Mouse (Mus musculus) thymus, adult 2 months (tissue): ENCODE results near the gene Pidd1. TPM values are rescaled to one million over a fixed set of nuclear protein-coding genes. Genes with fewer than 3 reads are reported as not detected.

Experiments
- DNase-seq: peaks from one replicate; pipeline ENCODE4 v3.0.0; 2021
- H3K27ac ChIP-seq: fragments of 200-500 bp; 2 replicates; pipeline ENCODE4 v1.5.1; 2012; ENCODE audit warnings: low read length, control low read depth; ENCODE audit not compliant: control insufficient read depth, insufficient read depth
- H3K27me3 ChIP-seq: fragments of 200-500 bp; 2 replicates; pipeline ENCODE4 v1.6.1; 2012; ENCODE audit warnings: mild to moderate bottlenecking, low read length, moderate library complexity, mixed read lengths; ENCODE audit not compliant: control insufficient read depth, insufficient read depth
- H3K36me3 ChIP-seq: fragments of 200-500 bp; 2 replicates; pipeline ENCODE4 v1.6.1; 2012; ENCODE audit warnings: mild to moderate bottlenecking, low read length, moderate library complexity; ENCODE audit not compliant: control insufficient read depth, insufficient read depth
- H3K4me1 ChIP-seq: fragments of 200-500 bp; replicated peaks from 2 replicates; pipeline ENCODE4 v1.6.1; 2012; ENCODE audit warnings: low read length; ENCODE audit not compliant: control insufficient read depth, insufficient read depth
- H3K4me3 ChIP-seq: fragments of 200-500 bp; 2 replicates; pipeline ENCODE4 v1.5.1; 2012; ENCODE audit warnings: mild to moderate bottlenecking, low read length, control low read depth, moderate library complexity; ENCODE audit not compliant: control insufficient read depth, insufficient read depth
- CTCF ChIP-seq: fragments of 200-500 bp; IDR thresholded peaks from 2 replicates; pipeline ENCODE4 v1.5.1; 2012; ENCODE audit warnings: mild to moderate bottlenecking, control low read depth, low read length, moderate library complexity, borderline replicate concordance; ENCODE audit not compliant: control insufficient read depth, poor library complexity, insufficient read depth; ENCODE audit errors: extremely low read depth
- POLR2A ChIP-seq: fragments of 200-500 bp; IDR thresholded peaks from 2 replicates; pipeline ENCODE4 v1.6.1; 2012; ENCODE audit warnings: mild to moderate bottlenecking, low read length, control low read depth, moderate library complexity; ENCODE audit not compliant: control insufficient read depth, poor library complexity, insufficient read depth; ENCODE audit errors: extremely low read depth
- WGBS: fragments of 180-500 bp; shearing (Covaris S2); methylation state at CpG from one replicate; pipeline ENCODE4 v1.1.7; 2018; 5-methylcytosine and 5-hydroxymethylcytosine counted together
- polyA plus RNA-seq: library from polyadenylated mRNA; depleted of rRNA; stranded (reverse); fragments of >200 nt; gene quantifications from 2 replicates; pipeline ENCODE4 v1.2.3, GENCODE M21; 2012

The Pidd1 gene
- polyA plus RNA-seq, 1 experiment, result 109 TPM

- H3K4me3 ChIP-seq, result no peak overlapping the region
- no peaks in the 10 kb centered on the region for H3K36me3 ChIP-seq
- 11% methylated on average over 38 of the region's 38 CpGs for WGBS
- H3K27me3 ChIP-seq, result peaks cover 2% of the 10 kb centered on the region; the same call in 1 of the 2 replicates
- peaks cover 30% of the 10 kb centered on the region for H3K4me1 ChIP-seq
- no peak overlapping the region for H3K27ac ChIP-seq
- no peak for TF ChIP-seq POLR2A
- TF ChIP-seq CTCF, result no peak
- DNase-seq, result no peak
Observed at GRCm38 (mm10) chr7:141464603-141465201, 20.9 kb upstream of the Pidd1 start.

GRCm38 (mm10) chr7:141463824-141464602 lies 20.2 kb upstream of the Pidd1 start:
- no peak for DNase-seq
- no peak overlapping the region for H3K27ac ChIP-seq
- TF ChIP-seq CTCF (no peak), POLR2A (no peak)
- H3K4me3 ChIP-seq, result no peak overlapping the region
- H3K27me3 ChIP-seq, result peaks cover 2% of the 10 kb centered on the region; the same call in 1 of the 2 replicates
- peaks cover 28% of the 10 kb centered on the region for H3K4me1 ChIP-seq
- WGBS, result 50% methylated on average over 12 of the region's 12 CpGs
- no peaks in the 10 kb centered on the region for H3K36me3 ChIP-seq

GRCm38 (mm10) chr7:141462333-141462821 lies 18.6 kb upstream of the Pidd1 start:
- Histone ChIP-seq H3K4me3 (no peak overlapping the region), H3K36me3 (no peaks in the 10 kb centered on the region), H3K27ac (no peak overlapping the region), H3K4me1 (peaks cover 14% of the 10 kb centered on the region), H3K27me3 (peaks cover 2% of the 10 kb centered on the region; the same call in 1 of the 2 replicates)
- TF ChIP-seq CTCF (no peak), POLR2A (no peak)
- DNase-seq, result no peak
- 59% methylated on average over 5 of the region's 5 CpGs for WGBS

- no peak for DNase-seq
- peak overlapping the region; percentile 12; the same call in 1 of the 2 replicates for H3K4me3 ChIP-seq
- H3K4me1 ChIP-seq, result peaks cover 11% of the 10 kb centered on the region
- no peak for TF ChIP-seq POLR2A
- 0 out of 2 replicates have a peak, but pooled peaks have one; percentile 28 for TF ChIP-seq CTCF
- H3K36me3 ChIP-seq, result no peaks in the 10 kb centered on the region
- peaks cover 2% of the 10 kb centered on the region; the same call in 1 of the 2 replicates for H3K27me3 ChIP-seq
- WGBS, result 10% methylated on average over 58 of the region's 59 CpGs
- H3K27ac ChIP-seq, result no peak overlapping the region
Observed at GRCm38 (mm10) chr7:141461521-141462332, 17.9 kb upstream of the Pidd1 start.

GRCm38 (mm10) chr7:141460391-141461113 lies 16.7 kb upstream of the Pidd1 start, which contains the start of gene Cracr2b:
TSS of gene Cracr2b (plus strand) at chr7:141461094.
- Histone ChIP-seq H3K27ac (no peak within 1 kb of the TSS), H3K36me3 (no peaks in the 10 kb centered on the region), H3K4me3 (peak within 1 kb of the TSS; percentile 12; the same call in 1 of the 2 replicates), H3K4me1 (peaks cover 19% of the 10 kb centered on the region), H3K27me3 (peaks cover 2% of the 10 kb centered on the region; the same call in 1 of the 2 replicates)
- 88% methylated on average over 15 of the region's 15 CpGs for WGBS
- TF ChIP-seq POLR2A, result no peak
- TF ChIP-seq CTCF, result no peak
- DNase-seq, result no peak

- 90% methylated on average over 5 of the region's 5 CpGs for WGBS
Observed at GRCm38 (mm10) chr7:141460001-141460390, 16.2 kb upstream of the Pidd1 start.

More at GRCm38 (mm10) chr7:141460001-141460390, 16.2 kb upstream of the Pidd1 start:
- Histone ChIP-seq H3K36me3 (no peaks in the 10 kb centered on the region), H3K4me3 (no peak overlapping the region), H3K4me1 (peaks cover 19% of the 10 kb centered on the region), H3K27ac (no peak overlapping the region), H3K27me3 (peaks cover 2% of the 10 kb centered on the region; the same call in 1 of the 2 replicates)
- TF ChIP-seq CTCF (no peak), POLR2A (no peak)
- DNase-seq, result no peak
